Mouse (Mus musculus) spleen, adult 2 months (tissue): ENCODE data around the gene Zdhhc19.

Source experiments
- CTCF ChIP-seq: fragments of 200-500 bp; IDR thresholded peaks from 2 replicates; pipeline ENCODE4 v1.5.1; 2011; ENCODE audit warnings: mild to moderate bottlenecking, inconsistent platforms; ENCODE audit not compliant: insufficient read depth, insufficient read length, insufficient replicate concordance; ENCODE audit errors: extremely low read depth
- POLR2A ChIP-seq: fragments of 200-500 bp; IDR thresholded peaks from 2 replicates; pipeline ENCODE4 v1.6.1; 2011; ENCODE audit warnings: low read depth, low read length, inconsistent platforms

- TF ChIP-seq CTCF (no peak), POLR2A (no peak)
Observed at GRCm38 (mm10) chr16:32597909-32598381, 101.9 kb downstream of the Zdhhc19 start.
